Mouse (Mus musculus): ENCODE results near the gene Lrrc27. TPM values are rescaled to one million over a fixed set of nuclear protein-coding genes. Genes with fewer than 3 reads are reported as not detected.

The Lrrc27 gene
- not detected for polyA plus RNA-seq (2014; fragmentation: Illumina TruSeq; extraction: RNeasy Lipid Tissue Mini Kit (QIAGEN cat#74804); ENCODE audit: low replicate concordance)

GRCm38 (mm10) chr7:139212754-139213745 is at the start of gene Lrrc27, which contains the start of gene Stk32c:
TSS of gene Lrrc27 (plus strand) at chr7:139212988.
TSS of gene Stk32c (minus strand) at chr7:139213307.

GRCm38 (mm10) chr7:139247881-139248614 is 35.3 kb downstream of the Lrrc27 start, which contains the start of gene Pwwp2b:
TSS of gene Pwwp2b (plus strand) at chr7:139248482.

Other genes starting within 250 kb of the Lrrc27 start
- gene Dpysl4, start 127.0 kb upstream of the Lrrc27 start, polyA plus RNA-seq (2014; fragmentation: Illumina TruSeq; extraction: RNeasy Lipid Tissue Mini Kit (QIAGEN cat#74804); ENCODE audit: low replicate concordance): not detected
- gene Stk32c, start 319 bp downstream of the Lrrc27 start, polyA plus RNA-seq (2014; fragmentation: Illumina TruSeq; extraction: RNeasy Lipid Tissue Mini Kit (QIAGEN cat#74804); ENCODE audit: low replicate concordance): not detected
- gene Pwwp2b, start 35.5 kb downstream of the Lrrc27 start, polyA plus RNA-seq (2014; fragmentation: Illumina TruSeq; extraction: RNeasy Lipid Tissue Mini Kit (QIAGEN cat#74804); ENCODE audit: low replicate concordance): 0.59 TPM
- 27.8 TPM for gene Inpp5a, start 176.1 kb downstream of the Lrrc27 start, polyA plus RNA-seq (2014; fragmentation: Illumina TruSeq; extraction: RNeasy Lipid Tissue Mini Kit (QIAGEN cat#74804); ENCODE audit: low replicate concordance)

All from small intestine, adult 10 weeks (tissue).